Mouse (Mus musculus) ovary, postnatal 36 days (tissue): ENCODE data around the gene Cnot8.
A peak's percentile ranks its signal among the peaks of the same experiment; 100 is the strongest.

Source experiments
- DNase-seq: peaks from one replicate; pipeline ENCODE4 v3.0.0; 2022; ENCODE audit warnings: low spot score, mixed read lengths

Cnot8 gene

DNA sequence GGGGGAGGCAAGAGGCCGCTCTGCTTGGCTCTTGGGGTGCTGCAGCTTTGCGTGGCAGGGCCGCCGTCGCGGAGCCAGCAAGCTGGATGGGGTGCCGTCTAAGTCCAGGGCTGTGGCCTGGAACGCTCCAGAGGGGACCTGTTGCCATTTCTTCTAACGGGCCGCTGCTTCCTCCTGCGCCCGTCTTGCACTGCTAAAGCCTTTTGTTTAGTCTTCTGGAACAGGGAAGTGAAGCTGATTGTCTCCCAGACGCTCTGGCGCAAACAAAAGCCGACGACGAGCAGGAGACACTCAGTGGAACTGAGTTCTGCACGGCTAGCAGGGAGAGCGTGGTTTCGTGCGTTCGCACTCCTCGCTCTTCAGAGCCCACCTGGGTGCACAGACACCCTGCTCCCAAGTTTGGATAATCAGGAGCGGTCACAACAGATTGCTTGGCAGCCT is 418 bp downstream of the Cnot8 start:
- peak; percentile 64 for DNase-seq

DNA sequence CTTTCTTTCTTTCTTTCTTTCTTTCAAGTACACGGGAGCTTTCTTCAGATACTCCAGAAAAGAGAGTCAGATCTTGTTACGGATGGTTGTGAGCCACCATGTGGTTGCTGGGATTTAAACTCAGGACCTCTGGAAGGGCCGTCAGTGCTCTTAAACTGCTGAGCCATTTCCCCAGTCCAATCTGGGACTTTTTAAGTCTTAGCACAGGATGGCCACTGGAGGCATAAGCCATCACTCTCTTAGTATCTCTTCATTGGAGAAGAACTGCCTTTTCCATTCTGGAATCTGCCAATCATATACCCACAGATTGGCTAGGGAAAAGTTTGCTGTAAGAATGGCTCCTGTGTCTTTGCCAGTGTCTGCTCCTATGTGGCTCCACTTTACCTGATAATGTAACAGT is 3.1 kb downstream of the Cnot8 start:
- no peak for DNase-seq

- no peak for DNase-seq
Measured at GRCm38 (mm10) chr11:58107664-58108337, 3.8 kb downstream of the Cnot8 start.

DNA sequence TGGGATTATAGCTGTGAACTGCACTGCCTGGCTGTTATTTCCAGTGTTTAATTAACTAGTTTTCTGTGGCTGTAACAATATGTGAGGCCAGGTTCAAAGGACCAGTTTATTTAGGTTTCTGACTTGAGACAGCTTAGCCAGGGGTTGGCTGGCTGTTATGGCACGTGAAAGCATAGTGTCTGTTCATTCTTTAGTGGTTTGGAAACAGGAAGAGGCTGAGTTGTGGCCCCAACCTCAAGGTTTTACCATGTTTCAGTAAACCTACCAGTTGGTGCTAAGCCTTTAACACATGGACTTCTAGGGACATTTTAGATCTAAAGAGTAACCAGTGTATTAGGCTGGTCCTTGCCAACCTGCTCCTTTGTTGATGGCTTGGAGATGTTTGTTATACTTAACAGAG is 12.6 kb downstream of the Cnot8 start:
- no peak for DNase-seq

GRCm38 (mm10) chr11:58117044-58117652 is 13.2 kb downstream of the Cnot8 start:
- DNase-seq: no peak

GRCm38 (mm10) chr11:58120655-58121054 is 16.7 kb downstream of the Cnot8 start:
- no peak for DNase-seq

DNA sequence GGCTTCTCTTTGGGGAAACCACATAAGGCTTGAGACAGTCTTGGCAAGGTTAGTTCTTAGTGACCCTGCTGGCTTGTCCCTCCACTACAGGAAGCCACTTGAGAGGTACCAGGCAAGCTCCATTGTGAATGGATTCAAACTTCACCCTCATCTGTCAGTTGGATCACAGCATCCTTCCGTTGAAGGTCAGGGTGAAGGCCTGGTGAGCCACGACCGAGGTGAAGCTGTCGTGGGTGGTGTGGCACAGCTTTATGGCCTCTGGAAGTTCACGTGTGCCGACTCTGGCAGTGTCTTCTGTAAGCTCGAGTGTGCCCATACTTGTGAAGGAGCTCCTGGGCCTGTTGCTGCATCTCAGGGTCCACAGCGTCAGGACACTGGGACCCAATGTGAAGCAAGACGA is 17.4 kb downstream of the Cnot8 start:
- DNase-seq: no peak

- no peak for DNase-seq
Measured at GRCm38 (mm10) chr11:58123711-58124110, 19.8 kb downstream of the Cnot8 start.

DNA sequence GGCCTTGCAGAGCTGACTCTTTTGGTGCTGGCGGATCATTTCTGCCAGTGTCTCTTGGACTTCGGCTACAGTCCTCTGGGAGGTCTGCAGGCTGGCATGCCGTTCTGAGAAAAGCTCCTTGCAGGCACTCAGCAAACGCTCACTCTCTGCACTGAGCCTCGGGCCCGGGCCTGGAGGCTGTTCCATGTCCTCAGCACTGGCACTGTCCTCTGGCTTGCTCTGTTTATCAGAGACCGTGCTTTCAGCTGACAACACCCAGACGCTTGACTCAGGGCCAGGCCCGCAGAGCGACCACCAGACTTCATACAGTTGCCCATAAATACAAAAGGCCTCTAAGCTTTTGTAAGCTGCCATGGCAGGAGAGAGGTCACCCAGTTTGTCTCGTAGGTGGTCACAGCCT is 21.1 kb downstream of the Cnot8 start:
- no peak for DNase-seq

GRCm38 (mm10) chr11:58126397-58127160 is 22.6 kb downstream of the Cnot8 start:
- peak; percentile 75 for DNase-seq

DNA sequence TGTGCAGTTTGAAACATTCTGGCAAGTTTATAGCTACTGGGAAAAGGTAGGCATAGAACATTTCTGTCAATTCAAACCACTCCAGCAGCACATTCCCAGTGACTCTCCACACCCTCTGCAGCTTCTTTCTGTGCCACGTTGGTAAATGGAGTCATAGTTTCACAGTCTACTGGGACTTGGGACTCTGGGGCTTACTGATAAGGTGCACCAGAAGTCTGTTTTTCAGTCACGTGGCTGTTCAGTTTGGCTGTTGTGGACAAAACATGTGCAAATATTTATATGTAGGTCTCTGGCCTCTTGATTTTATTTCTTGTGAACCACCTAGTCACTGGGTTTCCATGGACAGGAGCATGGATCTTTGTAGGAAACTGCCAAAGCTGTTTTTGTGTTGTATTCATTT is 23.6 kb downstream of the Cnot8 start:
- no peak for DNase-seq

- DNase-seq: no peak
Measured at GRCm38 (mm10) chr11:58129302-58129843, 25.4 kb downstream of the Cnot8 start.

- DNase-seq: no peak
Measured at GRCm38 (mm10) chr11:58132026-58132425, 28.1 kb downstream of the Cnot8 start.

GRCm38 (mm10) chr11:58134869-58135268 is 30.9 kb downstream of the Cnot8 start:
- DNase-seq: no peak

- no peak for DNase-seq
Measured at GRCm38 (mm10) chr11:58135296-58135695, 31.3 kb downstream of the Cnot8 start.

DNA sequence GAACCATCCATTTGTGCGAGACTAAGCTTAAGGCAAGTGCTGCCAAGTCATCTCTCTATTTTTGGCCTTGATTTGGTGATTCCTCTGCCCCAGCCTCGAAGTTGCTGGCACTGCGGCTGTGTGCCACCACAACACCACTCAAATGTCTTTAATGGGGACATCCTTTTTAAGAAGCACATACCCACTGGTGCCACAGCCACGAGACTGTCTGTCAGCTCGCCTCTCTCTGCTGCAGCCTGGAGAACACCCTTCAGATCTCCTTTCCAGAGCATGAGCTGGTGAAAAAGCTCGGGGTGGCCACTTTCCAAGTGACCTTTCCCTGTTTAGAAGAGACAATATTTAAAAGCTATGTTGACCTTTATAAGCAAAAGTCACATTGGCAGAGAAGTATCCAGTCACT is 32.7 kb downstream of the Cnot8 start:
- no peak for DNase-seq

- no peak for DNase-seq
Measured at GRCm38 (mm10) chr11:58138821-58139220, 34.9 kb downstream of the Cnot8 start.

DNA sequence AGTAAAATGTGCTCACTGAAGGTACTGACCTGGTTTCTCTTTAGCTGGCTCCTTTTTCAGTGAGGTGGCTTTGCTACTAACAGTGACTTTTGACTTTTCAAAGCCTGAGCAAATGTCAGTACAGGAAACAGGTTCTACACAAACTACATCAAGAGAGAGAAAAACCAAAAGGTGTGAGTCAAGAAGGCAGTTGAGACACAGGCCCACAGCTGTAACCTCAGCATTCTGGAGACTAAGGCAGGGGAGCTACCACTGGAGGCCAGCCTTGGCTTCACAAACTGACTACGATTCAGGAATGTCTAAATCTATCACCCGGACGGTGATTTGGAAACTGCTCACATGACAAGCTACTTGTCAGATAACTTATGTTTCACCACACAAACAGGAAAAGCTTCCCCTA is 35.5 kb downstream of the Cnot8 start:
- no peak for DNase-seq

DNA sequence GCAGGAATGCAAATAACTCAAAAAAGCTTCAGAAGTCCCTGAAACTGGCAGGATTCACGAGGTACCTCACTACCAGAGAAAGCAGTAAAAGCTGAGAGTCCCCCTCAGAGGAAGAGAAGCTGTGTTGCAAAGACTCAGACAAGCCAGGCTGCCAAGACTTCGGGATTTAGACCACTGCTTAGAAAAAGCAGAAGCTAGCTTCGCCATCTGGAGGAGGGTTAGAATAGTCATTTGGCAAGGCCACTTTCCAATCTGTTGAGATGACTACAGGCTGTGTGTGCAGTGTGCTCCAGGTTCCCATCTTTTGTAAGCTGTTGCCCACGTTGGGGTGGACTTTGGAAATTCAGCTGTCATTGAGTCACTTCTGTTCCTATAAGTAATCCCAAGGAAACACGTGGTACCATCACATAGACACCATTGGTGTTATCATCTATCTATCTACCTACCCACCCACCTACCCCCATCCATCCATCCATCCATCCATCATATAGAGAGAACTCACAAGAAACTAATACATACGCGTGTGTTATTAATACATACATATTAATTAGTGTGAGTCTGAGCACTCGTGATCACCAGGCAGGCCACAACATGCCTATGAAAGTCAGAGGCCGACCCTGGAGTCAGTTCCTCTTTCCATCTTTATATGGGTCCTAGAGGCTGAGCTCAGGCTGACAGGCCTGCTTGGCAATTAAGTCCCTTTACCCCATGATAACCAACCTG is 39.9 kb downstream of the Cnot8 start:
- DNase-seq: no peak

DNA sequence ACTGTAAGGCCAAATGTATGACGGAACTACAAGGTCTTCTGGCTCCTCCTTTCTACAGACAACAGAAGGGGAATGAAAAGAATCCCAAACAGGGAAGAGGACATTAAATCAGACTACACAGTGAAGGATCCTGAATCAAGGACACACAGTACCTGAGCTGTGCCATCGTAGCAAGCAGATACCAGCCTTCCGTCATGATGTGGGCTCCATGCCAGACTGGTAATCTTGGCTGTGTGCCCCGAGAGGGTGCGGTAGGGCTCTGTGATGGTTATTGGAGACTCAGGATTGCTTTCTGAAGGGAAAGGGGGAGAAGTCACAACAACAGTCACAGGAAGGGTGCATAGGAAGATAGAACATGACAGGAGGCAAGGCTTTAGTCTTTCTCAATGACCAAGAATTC is 42.3 kb downstream of the Cnot8 start:
- peak; percentile 47 for DNase-seq

GRCm38 (mm10) chr11:58155458-58155857 is 51.5 kb downstream of the Cnot8 start:
- DNase-seq: no peak

GRCm38 (mm10) chr11:58156871-58157270 is 52.9 kb downstream of the Cnot8 start:
- DNase-seq: no peak
